Mouse (Mus musculus) cerebellum, adult 2 months (tissue): ENCODE measurements around the gene Ano3.

Source experiments
- CTCF ChIP-seq: fragments of 200-500 bp; IDR thresholded peaks from 2 replicates; pipeline ENCODE4 v1.5.1; 2011; ENCODE audit warnings: low read depth, mild to moderate bottlenecking, control low read depth, low read length, moderate library complexity, borderline replicate concordance; ENCODE audit not compliant: insufficient read depth
- POLR2A ChIP-seq: fragments of 200-500 bp; IDR thresholded peaks from 2 replicates; pipeline ENCODE4 v1.6.1; 2011; ENCODE audit warnings: low read length, control low read depth, borderline replicate concordance; ENCODE audit not compliant: insufficient read depth

- TF ChIP-seq CTCF (no peak), POLR2A (no peak)
These were observed 279.6 kb downstream of the Ano3 start for GRCm38 (mm10) chr2:110671071-110671624.
